In genomic region chr15:7857418-7857817, GRCm38 (mm10) we compare ENCODE assay signal across 19 mouse cellular contexts. TPM values are rescaled to one million over a fixed set of nuclear protein-coding genes. Genes with fewer than 3 reads are reported as not detected.
DNase-seq lines count a peak whose midpoint lies in the region; ATAC-seq and TF ChIP-seq lines count a peak whose summit lies in the region.
"Had no signal": no experiment of that assay in that cellular context is flagged by ENCODE, and none has a peak within 500 bp of the region (broad histone marks: within the 10 kb centered on the region; RNA-seq: fewer than 3 reads in every experiment).

No protein-coding gene starts in this region.

- no peak overlapping the region for H3K4me3 ChIP-seq in gastrocnemius, adult 2 months
- no peak overlapping the region for H3K4me3 ChIP-seq in CH12.LX (replicated peaks in 1 of 3; ENCODE audit: low read depth in 2 of 3, low read length in 2 of 3, poor library complexity in 1 of 3)
- H3K4me3 ChIP-seq: neural tube, embryonic 12.5 days had no signal

- H3K9me3 ChIP-seq in CH12.LX (replicated peaks; ENCODE audit: low read length) = no peaks in the 10 kb centered on the region
- H3K9me3 ChIP-seq: neural tube, embryonic 12.5 days had no signal

- H3K4me2 ChIP-seq in CH12.LX (ENCODE audit: insufficient read depth, low read depth, poor library complexity, severe bottlenecking) = no peak overlapping the region
- H3K4me2 ChIP-seq: neural tube, embryonic 12.5 days had no signal

- dilution Hi-C loops in CH12.LX (cut with MboI; ENCODE audit: extremely low pct_ligation_motif_present, extremely low pct_unique_long_range_greater_than_20kb, low sequenced_read_pairs) = no loop called here

- H3K27me3 ChIP-seq in CH12.LX (replicated peaks) = no peaks in the 10 kb centered on the region
- H3K27me3 ChIP-seq: neural tube, embryonic 12.5 days; Patski had no signal

- TF ChIP-seq EP300 in CH12.LX (IDR thresholded peaks at IDR 0.05; ENCODE audit: low read length) = no peak

- intact Hi-C loops in gastrocnemius, adult 2 months (cut with DNase I) = no loop called here
- intact Hi-C loops in heart, postnatal 10 days (cut with DNase I) = no loop called here

- no peaks in the 10 kb centered on the region for H3K79me2 ChIP-seq in CH12.LX (replicated peaks; ENCODE audit: control insufficient read depth, extremely low read depth, insufficient read depth, poor library complexity, severe bottlenecking)

- no peak overlapping the region for H3K9ac ChIP-seq in CH12.LX (ENCODE audit: insufficient read depth, low read depth)
- H3K9ac ChIP-seq: liver, postnatal 0 days; neural tube, embryonic 12.5 days had no signal

- no peaks in the 10 kb centered on the region for H3K36me3 ChIP-seq in CH12.LX (replicated peaks in 1 of 2; ENCODE audit: control insufficient read depth in 1 of 2, insufficient read depth in 1 of 2, low read length in 1 of 2)
- H3K36me3 ChIP-seq: neural tube, embryonic 12.5 days had no signal

- H3K27ac ChIP-seq in gastrocnemius, adult 2 months = no peak overlapping the region
- H3K27ac ChIP-seq in CH12.LX (ENCODE audit: insufficient read depth, low read depth) = no peak overlapping the region
- H3K27ac ChIP-seq: neural tube, embryonic 12.5 days had no signal

- in situ Hi-C loops in CH12.LX (cut with MboI; ENCODE audit: low pct_ligation_motif_present, low pct_unique_long_range_greater_than_20kb, low sequenced_read_pairs) = no loop called here

- DNase-seq in gastrocnemius, adult 2 months = peak; percentile 26
- DNase-seq in gastrocnemius, postnatal 25 days = no peak
- peak; percentile 59 for DNase-seq in CH12.LX (ENCODE audit: extremely low read depth)
- peak; percentile 54 for DNase-seq in heart, adult 8-10 months (ENCODE audit: low spot score)
- DNase-seq in heart, postnatal 10 days = peak; percentile 64 to 74
- DNase-seq in right cerebral cortex, adult 2 months (ENCODE audit: low spot score in 2 of 2) = no peak
- DNase-seq: B cell, adult 2 months; cerebellum, adult 9-11 months; gastrocnemius, postnatal 10 days; layer of hippocampus, postnatal 36 days; liver; liver, postnatal 0 days; right cerebral cortex, postnatal 14 days had no signal

- TF ChIP-seq CTCF in gastrocnemius, adult 2 months (IDR thresholded peaks at IDR 0.05) = no peak
- no peak for TF ChIP-seq CTCF in CH12.LX (conservative IDR thresholded peaks at IDR 0.05 in 1 of 2, IDR thresholded peaks at IDR 0.05 in 1 of 2; ENCODE audit: low read depth in 2 of 2, low read length in 2 of 2)

- TF ChIP-seq POLR2A in CH12.LX (IDR thresholded peaks at IDR 0.05; ENCODE audit: low read depth, low read length) = no peak

- H3K4me1 ChIP-seq in CH12.LX (ENCODE audit: control insufficient read depth in 1 of 2, insufficient read depth in 2 of 2) = peaks cover 18 to 22% of the 10 kb centered on the region in 2 experiments
- H3K4me1 ChIP-seq: neural tube, embryonic 12.5 days had no signal

- no peak for ATAC-seq in activated CD4-positive, CD25-positive, alpha-beta regulatory T cell, adult 4 months
- ATAC-seq in erythroid progenitor cell, adult 5-6 weeks (replicated peaks; ENCODE audit: low FRiP score, poor library complexity, severe bottlenecking) = no peak
- ATAC-seq: forebrain, embryonic 16.5 days; liver, postnatal 0 days; Patski had no signal

- TF ChIP-seq RAD21 in CH12.LX (IDR thresholded peaks at IDR 0.05; ENCODE audit: low read depth, low read length) = no peak

TF ChIP-seq in CH12.LX, 34 proteins besides CTCF, POLR2A, EP300 and RAD21:
- TF ChIP-seq BHLHE40 (IDR thresholded peaks at IDR 0.05; ENCODE audit: low read depth, low read length) (peak; percentile 86), ETS1 (conservative IDR thresholded peaks at IDR 0.05; ENCODE audit: low read depth, low read length) (peak; percentile 88), IRF4 (IDR thresholded peaks at IDR 0.05; ENCODE audit: low read depth, low read length) (peak; percentile 21; the same call in 1 of the 2 replicates), MAFK (IDR thresholded peaks at IDR 0.05; ENCODE audit: insufficient replicate concordance, low read length) (no peak), KAT2A (IDR thresholded peaks at IDR 0.05; ENCODE audit: insufficient replicate concordance, low read length) (no peak), SMC3 (IDR thresholded peaks at IDR 0.05; ENCODE audit: low read depth, low read length) (no peak), MEF2A (IDR thresholded peaks at IDR 0.05; ENCODE audit: borderline replicate concordance, low read depth, low read length) (peak; percentile 98), JUN (IDR thresholded peaks at IDR 0.05; ENCODE audit: insufficient read depth, low read depth, low read length) (peak; percentile 68)

RNA-seq across cellular contexts. Expression of gene Gdnf, which starts 46.8 kb away (rescaled TPM):
- total RNA-seq in gastrocnemius, adult 2 months (2021) = under 1 TPM; 0.23 to 0.33 TPM
- under 1 TPM; 0.69 to 0.75 TPM for total RNA-seq in gastrocnemius, postnatal 25 days (2021)
- total RNA-seq in CH12.LX (2012; rRNA removed) = not detected in 2 replicates
- total RNA-seq in CH12.LX (2014; rRNA removed) = not detected in 2 replicates
- polyA plus RNA-seq in CH12.LX (2012; ENCODE audit: insufficient read length, low read depth) = not detected in 2 replicates
- under 1 TPM; 0.41 to 0.60 (median 0.46) TPM for total RNA-seq in heart, adult 8-10 months (2022)
- total RNA-seq in heart, postnatal 10 days (2021) = 1 to 10 TPM in 1 of 2 experiments, under 1 TPM in 1; 0.81 to 1.1 TPM
- polyA plus RNA-seq in activated CD4-positive, CD25-positive, alpha-beta regulatory T cell, adult 4 months (2017; shearing (Covaris generic)) = not detected
- total RNA-seq in erythroid progenitor cell, adult 5-6 weeks (2015; ENCODE audit: low replicate concordance) = not detected in 2 replicates
- not detected in 2 replicates for total RNA-seq in erythroid progenitor cell, adult 5-6 weeks (2017; ENCODE audit: low replicate concordance)
- total RNA-seq: megakaryocyte-erythroid progenitor cell, adult 5-6 weeks had no signal
- polyA plus RNA-seq: liver, postnatal 0 days had no signal

Comparison
In these comparisons a context has a peak if more than half of its experiments do, and no peak if none do; other contexts are left out.
1. DNase-seq: peak in gastrocnemius, adult 2 months (single experiment), CH12.LX (single experiment), heart, adult 8-10 months (single experiment) and heart, postnatal 10 days (2 of 2); none in gastrocnemius, postnatal 25 days (single experiment) and right cerebral cortex, adult 2 months (0 of 2).